Mouse (Mus musculus) embryo, embryonic 10.5 days (tissue): ENCODE measurements at regions not wholly inside any gene's neighbourhood (a gene's known extent, or its start where the extent isn't known, plus 50 kb on each side); places are given as distances from the start of the nearest gene placed in this dataset.
A peak's percentile ranks its signal among the peaks of the same experiment; 100 is the strongest.

Source experiments
- DNase-seq: peaks from one replicate; pipeline ENCODE4 v3.0.0-alpha.2; 2015; ENCODE audit warnings: low spot score

- DNase-seq, result peak; percentile 72
Measured at GRCm38 (mm10) chr16:29996139-29997069, 67.8 kb upstream of the Hes1 start.

- DNase-seq, result no peak
Measured at GRCm38 (mm10) chr16:30000166-30000565, 64.0 kb upstream of the Hes1 start.

- no peak for DNase-seq
Measured at GRCm38 (mm10) chr16:30005124-30005523, 59.1 kb upstream of the Hes1 start.

- no peak for DNase-seq
Measured at GRCm38 (mm10) chr16:30006826-30007225, 57.4 kb upstream of the Hes1 start.

GRCm38 (mm10) chr16:30008451-30009357, 55.5 kb upstream of the Hes1 start:
- peak; percentile 88 for DNase-seq

- peak; percentile 56 for DNase-seq
Measured at GRCm38 (mm10) chr16:30009521-30010186, 54.5 kb upstream of the Hes1 start.

GRCm38 (mm10) chr16:30013123-30013522, 51.1 kb upstream of the Hes1 start:
- DNase-seq, result no peak

- no peak for DNase-seq
Measured at GRCm38 (mm10) chr16:30013943-30014342, 50.2 kb upstream of the Hes1 start.
